Mouse (Mus musculus) ES-CJ7 (cell line): ENCODE results near the gene Ndufv2.
A peak's percentile ranks its signal among the peaks of the same experiment; 100 is the strongest.

Source experiments
- DNase-seq: peaks from one replicate; pipeline ENCODE4 v3.0.0; 2011; ENCODE audit warnings: low read depth, low spot score

The Ndufv2 gene

GRCm38 (mm10) chr17:66101380-66102330, at the start of gene Ndufv2:
Gene Ndufv2, minus strand, starts transcription at chr17:66101559.
- peak; percentile 92 for DNase-seq

- DNase-seq = peak; percentile 88
These were observed 29.9 kb upstream of the Ndufv2 start for GRCm38 (mm10) chr17:66131212-66131611.

GRCm38 (mm10) chr17:66130371-66130770, 29.0 kb upstream of the Ndufv2 start:
- DNase-seq = no peak

DNA sequence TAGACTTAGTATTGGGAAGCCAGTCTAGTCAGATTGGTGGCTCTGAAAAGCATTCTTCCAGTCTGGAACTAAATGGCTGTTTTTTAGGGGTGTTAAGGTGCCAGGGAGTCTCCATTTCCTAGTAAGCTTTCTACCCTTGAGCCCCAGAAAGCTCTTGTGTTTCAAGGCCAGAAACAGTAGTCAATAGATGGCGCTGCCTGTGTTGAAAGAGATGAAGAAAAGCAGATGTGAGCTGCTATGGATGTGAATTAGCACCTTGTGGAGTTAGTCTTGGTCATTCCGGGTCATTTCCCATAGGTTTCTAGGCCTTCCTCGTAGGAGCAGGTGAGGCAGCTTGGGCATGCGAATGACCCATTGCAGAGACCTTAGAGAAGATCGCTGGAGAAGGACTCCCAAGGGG, 23.9 kb upstream of the Ndufv2 start:
- DNase-seq = peak; percentile 54

- peak; percentile 21 for DNase-seq
These were observed 22.7 kb upstream of the Ndufv2 start for GRCm38 (mm10) chr17:66123816-66124610.

DNA sequence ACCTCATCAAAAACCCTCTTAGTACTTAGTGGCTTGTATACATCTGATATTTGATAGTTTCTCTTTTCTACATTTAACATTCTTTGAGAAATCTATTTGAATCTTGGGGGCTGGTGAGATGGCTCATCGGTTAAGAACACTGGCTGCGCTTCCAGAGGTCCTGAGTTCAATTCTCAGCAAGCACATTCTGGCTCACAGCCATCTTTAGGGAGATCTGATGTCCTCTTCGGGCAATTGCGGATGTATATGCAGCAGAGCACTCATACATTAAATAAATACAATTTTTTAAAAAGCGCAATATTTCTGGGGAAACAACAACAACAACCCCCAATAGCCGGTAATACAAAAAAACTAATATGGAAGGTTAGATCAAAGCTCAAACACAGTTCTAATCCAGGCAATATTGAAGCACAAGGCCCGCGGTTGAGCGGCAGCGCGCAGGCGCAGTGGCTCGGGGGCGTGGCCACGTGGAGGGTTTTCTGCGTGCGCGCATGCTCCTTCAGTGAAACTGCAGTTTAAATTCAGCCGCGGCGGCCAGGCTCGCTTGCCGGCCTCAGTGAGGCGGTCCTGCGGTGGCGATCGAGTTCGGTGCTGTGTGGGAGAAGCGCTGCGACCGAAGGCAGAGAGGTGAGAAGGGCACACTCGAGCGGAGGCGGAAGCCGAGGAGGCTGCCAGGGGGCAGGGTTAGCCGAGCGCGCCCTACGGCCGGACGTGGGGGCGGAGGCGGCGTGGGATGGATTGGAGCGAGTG, 21.9 kb upstream of the Ndufv2 start, which contains the start of gene Ddx11:
Gene Ddx11 (plus strand): TSS at position 455 of the 750 bp plus-strand sequence.
- peak; percentile 90 for DNase-seq

- DNase-seq = no peak
These were observed 19.3 kb upstream of the Ndufv2 start for GRCm38 (mm10) chr17:66120701-66121100.

GRCm38 (mm10) chr17:66118991-66119390, 17.6 kb upstream of the Ndufv2 start:
- no peak for DNase-seq

- DNase-seq = no peak
These were observed 10.8 kb upstream of the Ndufv2 start for GRCm38 (mm10) chr17:66112166-66112565.

GRCm38 (mm10) chr17:66111402-66111959, 10.1 kb upstream of the Ndufv2 start, which contains the start of gene Washc1:
Gene Washc1, plus strand, starts transcription at chr17:66111545.
- peak; percentile 91 for DNase-seq

- no peak for DNase-seq
These were observed 9.4 kb upstream of the Ndufv2 start for GRCm38 (mm10) chr17:66110746-66111145.

DNA sequence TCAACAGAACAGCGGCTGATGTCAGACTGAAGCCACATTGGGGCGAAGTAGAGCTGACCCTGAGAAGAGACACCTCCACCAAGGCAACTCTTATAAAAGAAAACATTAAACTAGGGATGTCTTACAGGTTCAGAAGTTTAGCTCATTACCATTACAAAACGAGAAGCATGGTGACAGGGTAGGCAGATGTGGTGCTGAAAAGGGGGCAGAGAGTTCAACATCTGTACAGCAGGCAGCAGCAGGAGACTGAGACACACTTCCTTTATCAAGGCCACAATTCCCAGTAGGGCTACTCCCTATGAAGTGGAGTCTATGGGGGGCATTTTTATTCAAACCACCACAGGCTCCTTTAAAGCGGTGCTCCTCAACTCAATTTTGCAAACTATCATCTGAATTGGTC, 6.8 kb upstream of the Ndufv2 start:
- peak; percentile 61 for DNase-seq

DNA sequence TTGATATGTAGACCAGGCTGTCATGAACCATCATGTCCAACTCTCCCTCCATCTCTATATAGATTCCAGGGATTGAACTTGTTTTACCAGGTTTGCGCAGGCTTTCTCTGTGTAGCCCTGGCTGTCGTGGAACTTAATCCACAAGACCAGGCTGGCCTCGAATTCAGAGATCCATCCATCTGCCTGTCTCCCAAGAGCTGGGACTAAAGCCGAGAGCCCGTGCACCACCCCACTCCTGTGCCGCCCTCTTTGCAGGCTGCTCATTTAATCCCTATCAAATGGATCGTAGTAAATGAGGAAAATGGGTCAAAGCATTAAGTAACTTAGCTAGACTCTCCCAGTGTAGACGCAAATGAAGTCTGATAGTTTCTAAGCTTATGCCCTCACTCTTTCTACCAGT, 6.1 kb upstream of the Ndufv2 start:
- DNase-seq = no peak

- DNase-seq = peak; percentile 65
These were observed 5.4 kb upstream of the Ndufv2 start for GRCm38 (mm10) chr17:66106601-66107267.

GRCm38 (mm10) chr17:66104076-66104475, 2.7 kb upstream of the Ndufv2 start:
- DNase-seq = peak; percentile 87

GRCm38 (mm10) chr17:66100566-66101379, 586 bp downstream of the Ndufv2 start:
- DNase-seq = peak; percentile 46

- DNase-seq = no peak
These were observed 8.7 kb downstream of the Ndufv2 start for GRCm38 (mm10) chr17:66092664-66093063.

- no peak for DNase-seq
These were observed 9.3 kb downstream of the Ndufv2 start for GRCm38 (mm10) chr17:66092065-66092464.

GRCm38 (mm10) chr17:66091392-66091791, 10.0 kb downstream of the Ndufv2 start:
- no peak for DNase-seq

GRCm38 (mm10) chr17:66090251-66090650, 11.1 kb downstream of the Ndufv2 start:
- no peak for DNase-seq
